Mouse (Mus musculus): ENCODE measurements around the gene Senp3.

DNA sequence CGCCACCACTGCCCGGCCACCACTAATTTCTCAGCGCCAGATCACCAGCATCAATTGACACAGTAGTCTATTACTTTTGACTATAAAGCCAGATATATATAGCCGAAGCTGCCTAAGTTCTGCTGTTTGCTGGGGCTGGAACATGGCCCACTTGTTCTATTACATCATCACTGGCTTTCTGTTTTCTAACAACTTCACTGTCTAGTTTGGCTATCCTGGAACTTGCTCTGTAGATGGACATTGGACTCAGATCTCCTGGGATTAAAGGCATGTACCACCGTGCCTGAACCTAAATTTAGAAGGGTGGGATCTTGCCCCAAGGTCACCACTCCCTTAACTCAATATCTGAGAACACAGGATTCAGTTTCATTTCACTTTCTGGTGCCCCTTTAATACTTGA is 36.0 kb downstream of the Senp3 start:
- TF ChIP-seq ZKSCAN1 (IDR thresholded peaks at IDR 0.05; ENCODE audit: borderline replicate concordance, low read depth, low read length) (no peak), CTCF (conservative IDR thresholded peaks at IDR 0.05 in 1 of 2, IDR thresholded peaks at IDR 0.05 in 1 of 2; ENCODE audit: low read depth in 2 of 2, low read length in 2 of 2) (no peak), RCOR1 (conservative IDR thresholded peaks at IDR 0.05; ENCODE audit: low read depth, low read length) (no peak), POLR2AphosphoS2 (IDR thresholded peaks at IDR 0.05; ENCODE audit: low read depth, low read length) (no peak)

Data from CH12.LX (cell line).